Mouse (Mus musculus): ENCODE measurements around the gene Xylt1. TPM values are rescaled to one million over a fixed set of nuclear protein-coding genes. Genes with fewer than 3 reads are reported as not detected.

The Xylt1 gene
- polyA plus RNA-seq, 1 experiment = 5.7 TPM

DNA sequence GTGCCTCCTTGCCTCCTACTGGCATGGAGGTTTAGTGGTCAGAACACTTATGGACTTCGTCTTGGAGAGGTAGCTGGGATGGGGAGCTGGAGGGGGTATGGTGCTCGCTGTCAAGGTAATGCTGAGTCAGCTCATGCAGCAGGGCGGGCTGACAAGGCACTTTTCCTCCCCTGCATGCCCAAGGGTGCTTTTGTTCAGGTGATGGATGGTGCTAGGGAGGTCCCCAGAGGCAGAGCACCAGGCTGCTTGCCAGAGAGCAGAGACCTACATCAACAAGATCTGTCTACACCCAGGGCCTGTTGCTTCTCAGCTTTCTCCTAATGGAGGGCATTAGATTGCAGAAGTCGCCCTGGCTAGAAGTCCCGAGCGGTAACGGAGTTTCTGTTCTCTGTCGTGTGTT lies 127.3 kb downstream of the Xylt1 start:
- WGBS = 91% methylated on average over 8 of the region's 8 CpGs
- Histone ChIP-seq H3K36me3 (ENCODE audit: control insufficient read depth, insufficient read depth, low read length) (no peaks in the 10 kb centered on the region), H3K27ac (ENCODE audit: control insufficient read depth, insufficient read depth, low read length) (no peak overlapping the region), H3K4me1 (replicated peaks; ENCODE audit: control insufficient read depth, insufficient read depth, low read length) (0 out of 2 replicates have a peak, but pooled peaks cover 4% of the 10 kb centered on the region), H3K27me3 (ENCODE audit: control insufficient read depth, insufficient read depth, low read length) (no peaks in the 10 kb centered on the region), H3K4me3 (ENCODE audit: control insufficient read depth, insufficient read depth, low read length) (no peak overlapping the region)
- no peak for TF ChIP-seq POLR2A (IDR thresholded peaks at IDR 0.05; ENCODE audit: control insufficient read depth, extremely low read depth, insufficient read depth, low read length, poor library complexity)
- no peak for TF ChIP-seq CTCF (IDR thresholded peaks at IDR 0.05; ENCODE audit: borderline replicate concordance, control insufficient read depth, extremely low read depth, insufficient read depth, low read length, poor library complexity)
- no peak for DNase-seq

DNA sequence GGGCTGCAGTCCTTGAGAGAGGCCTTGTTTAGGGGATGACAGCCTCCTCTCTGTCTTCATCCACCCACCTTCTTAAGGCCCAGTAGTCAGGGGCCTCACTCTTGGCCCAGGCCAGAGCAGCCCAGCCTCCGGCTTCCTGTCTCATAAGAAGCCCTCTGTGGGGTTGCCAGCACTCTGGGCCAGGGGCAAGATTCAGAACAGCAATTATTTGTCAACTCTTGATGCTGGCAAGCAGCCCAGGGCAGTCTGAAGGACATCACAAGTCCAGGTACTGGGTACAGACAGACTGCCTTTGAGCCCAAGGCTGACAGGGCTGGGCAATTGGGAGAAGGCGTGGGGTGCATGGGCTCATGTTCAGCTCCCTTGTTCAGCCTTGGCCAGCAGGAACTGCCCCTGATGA lies 129.3 kb downstream of the Xylt1 start:
- no peaks in the 10 kb centered on the region for H3K4me1 ChIP-seq (replicated peaks; ENCODE audit: control insufficient read depth, insufficient read depth, low read length)
- WGBS = 95% methylated on average over 2 of the region's 2 CpGs
- H3K36me3 ChIP-seq (ENCODE audit: control insufficient read depth, insufficient read depth, low read length) = no peaks in the 10 kb centered on the region
- H3K27me3 ChIP-seq (ENCODE audit: control insufficient read depth, insufficient read depth, low read length) = no peaks in the 10 kb centered on the region
- no peak overlapping the region for H3K27ac ChIP-seq (ENCODE audit: control insufficient read depth, insufficient read depth, low read length)
- no peak for DNase-seq
- H3K4me3 ChIP-seq (ENCODE audit: control insufficient read depth, insufficient read depth, low read length) = no peak overlapping the region
- TF ChIP-seq CTCF (IDR thresholded peaks at IDR 0.05; ENCODE audit: borderline replicate concordance, control insufficient read depth, extremely low read depth, insufficient read depth, low read length, poor library complexity) = no peak
- TF ChIP-seq POLR2A (IDR thresholded peaks at IDR 0.05; ENCODE audit: control insufficient read depth, extremely low read depth, insufficient read depth, low read length, poor library complexity) = no peak

GRCm38 (mm10) chr7:117512301-117512700 lies 131.5 kb downstream of the Xylt1 start:
- DNase-seq = no peak
- 90% methylated on average over 2 of the region's 2 CpGs for WGBS

GRCm38 (mm10) chr7:117515794-117516193 lies 135.0 kb downstream of the Xylt1 start:
- H3K27ac ChIP-seq (ENCODE audit: control insufficient read depth, insufficient read depth, low read length) = no peak overlapping the region
- 65% methylated on average over 1 of the region's 1 CpGs for WGBS
- no peaks in the 10 kb centered on the region for H3K36me3 ChIP-seq (ENCODE audit: control insufficient read depth, insufficient read depth, low read length)
- no peaks in the 10 kb centered on the region for H3K27me3 ChIP-seq (ENCODE audit: control insufficient read depth, insufficient read depth, low read length)
- DNase-seq = no peak
- TF ChIP-seq CTCF (IDR thresholded peaks at IDR 0.05; ENCODE audit: borderline replicate concordance, control insufficient read depth, extremely low read depth, insufficient read depth, low read length, poor library complexity) (no peak), POLR2A (IDR thresholded peaks at IDR 0.05; ENCODE audit: control insufficient read depth, extremely low read depth, insufficient read depth, low read length, poor library complexity) (no peak)
- H3K4me3 ChIP-seq (ENCODE audit: control insufficient read depth, insufficient read depth, low read length) = no peak overlapping the region
- H3K4me1 ChIP-seq (replicated peaks; ENCODE audit: control insufficient read depth, insufficient read depth, low read length) = peaks cover 3% of the 10 kb centered on the region; the same call in 1 of the 2 replicates

More at GRCm38 (mm10) chr7:117512301-117512700, 131.5 kb downstream of the Xylt1 start:
- peaks cover 3% of the 10 kb centered on the region; the same call in 1 of the 2 replicates for H3K4me1 ChIP-seq (replicated peaks; ENCODE audit: control insufficient read depth, insufficient read depth, low read length)
- no peaks in the 10 kb centered on the region for H3K36me3 ChIP-seq (ENCODE audit: control insufficient read depth, insufficient read depth, low read length)
- no peak overlapping the region for H3K4me3 ChIP-seq (ENCODE audit: control insufficient read depth, insufficient read depth, low read length)
- no peak overlapping the region for H3K27ac ChIP-seq (ENCODE audit: control insufficient read depth, insufficient read depth, low read length)
- TF ChIP-seq CTCF (IDR thresholded peaks at IDR 0.05; ENCODE audit: borderline replicate concordance, control insufficient read depth, extremely low read depth, insufficient read depth, low read length, poor library complexity) (no peak), POLR2A (IDR thresholded peaks at IDR 0.05; ENCODE audit: control insufficient read depth, extremely low read depth, insufficient read depth, low read length, poor library complexity) (no peak)
- H3K27me3 ChIP-seq (ENCODE audit: control insufficient read depth, insufficient read depth, low read length) = no peaks in the 10 kb centered on the region

DNA sequence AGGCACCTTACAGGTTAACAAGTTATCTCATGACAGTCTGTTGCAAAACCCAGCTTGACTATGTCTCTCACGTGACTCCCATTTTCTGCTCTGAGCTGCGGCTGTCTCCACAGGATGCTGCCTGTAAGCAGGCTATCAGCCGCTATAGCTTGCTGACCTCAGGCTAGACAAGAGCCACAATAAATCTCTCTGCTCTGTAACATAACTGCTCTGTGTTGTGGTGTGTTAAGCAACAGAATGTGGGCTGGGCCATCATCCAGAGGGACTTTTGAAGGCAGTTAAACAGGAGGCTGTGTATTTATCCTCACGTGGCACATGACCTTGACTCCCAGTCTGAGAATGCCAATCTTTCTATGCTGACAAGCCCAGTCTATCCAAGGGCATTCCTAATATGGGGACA lies 136.1 kb downstream of the Xylt1 start:
- WGBS = 95% methylated on average over 4 of the region's 4 CpGs
- Histone ChIP-seq H3K27me3 (ENCODE audit: control insufficient read depth, insufficient read depth, low read length) (no peaks in the 10 kb centered on the region), H3K27ac (ENCODE audit: control insufficient read depth, insufficient read depth, low read length) (no peak overlapping the region), H3K36me3 (ENCODE audit: control insufficient read depth, insufficient read depth, low read length) (no peaks in the 10 kb centered on the region), H3K4me1 (replicated peaks; ENCODE audit: control insufficient read depth, insufficient read depth, low read length) (peaks cover 3% of the 10 kb centered on the region; the same call in 1 of the 2 replicates), H3K4me3 (ENCODE audit: control insufficient read depth, insufficient read depth, low read length) (no peak overlapping the region)
- TF ChIP-seq CTCF (IDR thresholded peaks at IDR 0.05; ENCODE audit: borderline replicate concordance, control insufficient read depth, extremely low read depth, insufficient read depth, low read length, poor library complexity) (no peak), POLR2A (IDR thresholded peaks at IDR 0.05; ENCODE audit: control insufficient read depth, extremely low read depth, insufficient read depth, low read length, poor library complexity) (no peak)
- DNase-seq = no peak

GRCm38 (mm10) chr7:117521369-117521768 lies 140.6 kb downstream of the Xylt1 start:
- Histone ChIP-seq H3K4me3 (ENCODE audit: control insufficient read depth, insufficient read depth, low read length) (no peak overlapping the region), H3K27me3 (ENCODE audit: control insufficient read depth, insufficient read depth, low read length) (no peaks in the 10 kb centered on the region), H3K27ac (ENCODE audit: control insufficient read depth, insufficient read depth, low read length) (no peak overlapping the region), H3K4me1 (replicated peaks; ENCODE audit: control insufficient read depth, insufficient read depth, low read length) (no peaks in the 10 kb centered on the region), H3K36me3 (ENCODE audit: control insufficient read depth, insufficient read depth, low read length) (no peaks in the 10 kb centered on the region)
- TF ChIP-seq POLR2A (IDR thresholded peaks at IDR 0.05; ENCODE audit: control insufficient read depth, extremely low read depth, insufficient read depth, low read length, poor library complexity) (no peak), CTCF (IDR thresholded peaks at IDR 0.05; ENCODE audit: borderline replicate concordance, control insufficient read depth, extremely low read depth, insufficient read depth, low read length, poor library complexity) (no peak)
- no peak for DNase-seq

DNA sequence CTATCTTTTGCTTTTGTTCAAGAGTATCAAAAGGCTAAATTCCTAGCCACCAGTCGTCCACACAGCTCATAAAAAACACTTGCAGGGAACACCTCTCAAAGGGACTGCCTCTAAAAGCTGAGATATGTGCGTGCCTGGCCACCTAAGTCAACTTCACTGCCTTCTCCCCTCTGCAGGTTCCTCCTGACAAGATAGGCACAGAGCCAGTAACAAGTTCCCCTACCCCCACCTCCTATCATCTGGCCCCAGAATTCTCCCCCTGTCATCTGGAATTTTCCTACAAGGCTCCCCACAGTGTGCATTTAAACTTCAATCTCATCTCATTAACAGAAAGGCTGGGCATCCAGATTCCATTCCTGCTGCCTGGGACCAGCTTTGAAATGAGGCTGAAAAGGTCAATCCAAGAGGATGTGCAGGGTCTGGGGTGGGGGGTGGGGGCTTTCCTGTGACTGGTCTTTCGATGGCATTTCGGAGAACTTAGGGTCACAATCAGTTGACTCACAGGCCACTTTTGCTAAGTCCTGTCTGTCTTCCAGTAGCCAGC lies 141.4 kb downstream of the Xylt1 start:
- DNase-seq = no peak
- WGBS = 93% methylated on average over 4 of the region's 4 CpGs
- Histone ChIP-seq H3K4me1 (replicated peaks; ENCODE audit: control insufficient read depth, insufficient read depth, low read length) (no peaks in the 10 kb centered on the region), H3K27me3 (ENCODE audit: control insufficient read depth, insufficient read depth, low read length) (no peaks in the 10 kb centered on the region), H3K36me3 (ENCODE audit: control insufficient read depth, insufficient read depth, low read length) (no peaks in the 10 kb centered on the region), H3K4me3 (ENCODE audit: control insufficient read depth, insufficient read depth, low read length) (no peak overlapping the region), H3K27ac (ENCODE audit: control insufficient read depth, insufficient read depth, low read length) (no peak overlapping the region)
- TF ChIP-seq POLR2A (IDR thresholded peaks at IDR 0.05; ENCODE audit: control insufficient read depth, extremely low read depth, insufficient read depth, low read length, poor library complexity) (no peak), CTCF (IDR thresholded peaks at IDR 0.05; ENCODE audit: borderline replicate concordance, control insufficient read depth, extremely low read depth, insufficient read depth, low read length, poor library complexity) (no peak)

Measured in thymus, adult 2 months (tissue).